Mouse (Mus musculus) spleen, adult 12 weeks (tissue): ENCODE measurements at regions not wholly inside any gene's neighbourhood (a gene's known extent, or its start where the extent isn't known, plus 50 kb on each side); places are given as distances from the start of the nearest gene placed in this dataset.

Experiments used
- DNase-seq: peaks from one replicate; pipeline ENCODE4 v3.0.0; 2022; ENCODE audit warnings: low spot score

DNA sequence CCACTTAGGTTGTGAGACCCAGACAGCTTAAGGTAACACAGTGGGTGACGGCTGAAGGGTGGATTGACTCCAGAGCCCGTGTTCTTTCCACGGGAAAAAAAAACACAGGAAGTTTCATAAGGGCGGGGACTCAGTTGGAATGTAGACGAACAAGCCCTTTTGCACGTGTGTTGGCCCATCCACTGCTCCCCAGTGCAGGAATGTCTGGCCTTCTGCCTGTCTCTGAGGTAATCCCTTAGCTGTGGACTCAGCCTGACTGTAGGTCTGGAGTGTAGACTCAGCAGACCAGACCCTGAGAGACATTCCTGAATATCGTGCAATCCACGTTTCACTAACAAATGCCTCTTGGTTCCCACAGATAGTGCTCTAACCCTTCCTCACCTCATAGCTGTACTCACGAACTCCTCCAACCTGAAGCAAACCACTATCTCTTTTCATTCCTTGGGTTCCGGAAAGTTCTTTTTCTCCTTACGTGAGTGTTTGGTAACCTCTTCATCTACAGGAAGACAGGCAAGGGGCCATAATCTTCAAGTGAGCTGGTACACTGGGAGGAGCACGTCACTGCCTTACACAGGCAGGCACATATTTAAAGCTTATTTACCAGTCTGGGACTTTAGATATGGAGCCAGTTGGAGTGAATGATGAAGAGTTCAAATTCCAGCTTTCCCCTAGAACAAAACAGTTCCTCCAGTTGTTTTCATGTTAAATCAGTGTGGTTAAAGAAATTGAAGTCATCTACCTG, 205.6 kb upstream of the Bcor start:
- no peak for DNase-seq

DNA sequence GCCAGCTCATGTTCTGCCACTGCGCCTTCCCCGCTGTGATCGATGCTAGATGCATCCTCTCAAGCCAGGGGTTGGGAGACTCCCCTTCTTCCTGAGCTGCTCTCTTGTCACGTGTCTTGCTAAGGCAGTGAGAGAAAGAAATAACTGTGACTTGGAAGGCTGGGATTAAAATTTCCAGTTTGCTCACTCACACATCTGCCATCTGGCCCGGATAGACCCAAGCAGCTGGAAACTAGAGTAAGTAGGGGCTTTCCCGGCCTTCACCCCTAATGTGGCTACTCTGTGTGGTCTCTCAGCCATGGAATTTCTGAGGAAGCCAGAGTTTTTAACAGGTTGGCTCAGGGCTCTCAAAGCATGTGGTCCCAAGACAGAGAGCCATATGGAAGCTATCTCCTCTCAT, 206.6 kb upstream of the Bcor start:
- no peak for DNase-seq

DNA sequence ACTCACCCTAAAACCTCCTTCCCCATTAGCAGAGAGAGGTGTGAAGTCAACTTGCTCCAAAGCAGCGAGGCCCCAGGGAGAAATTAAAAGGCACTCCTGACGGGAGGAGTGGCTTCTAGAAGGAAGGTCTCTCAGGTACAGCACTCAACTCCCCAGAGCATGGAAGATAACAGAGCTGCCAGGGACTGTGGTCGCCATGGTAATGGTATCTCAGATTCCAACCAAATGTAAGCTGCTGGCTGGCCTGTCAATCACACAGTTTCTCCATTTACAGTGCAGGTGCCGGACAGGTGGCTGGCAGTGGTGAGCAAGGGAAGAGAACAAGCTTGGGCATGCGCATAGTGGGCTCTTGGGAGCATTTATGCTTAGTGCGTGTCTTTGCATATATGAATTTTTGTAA, 213.5 kb upstream of the Bcor start:
- DNase-seq = no peak

DNA sequence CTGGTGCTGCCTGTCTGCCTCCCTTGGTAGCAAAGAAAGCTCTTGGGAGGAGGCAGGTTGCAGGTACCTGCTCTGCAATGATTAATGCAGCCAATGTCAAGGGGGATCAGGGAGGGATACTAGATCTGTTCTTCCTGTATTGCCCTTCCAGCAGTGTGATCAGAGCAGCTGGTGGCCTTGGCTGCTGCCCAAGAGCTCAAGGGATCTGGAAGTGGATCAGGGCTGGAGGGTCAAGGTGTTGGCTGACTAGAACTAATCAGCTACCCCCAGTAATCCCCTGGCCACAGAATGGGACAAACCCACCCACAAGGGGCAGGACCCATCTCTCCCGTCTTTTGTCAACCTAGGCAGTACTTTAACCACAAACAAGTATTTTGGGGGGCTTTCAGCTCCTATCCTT, 211.8 kb upstream of the Atp6ap2 start:
- DNase-seq = no peak

DNA sequence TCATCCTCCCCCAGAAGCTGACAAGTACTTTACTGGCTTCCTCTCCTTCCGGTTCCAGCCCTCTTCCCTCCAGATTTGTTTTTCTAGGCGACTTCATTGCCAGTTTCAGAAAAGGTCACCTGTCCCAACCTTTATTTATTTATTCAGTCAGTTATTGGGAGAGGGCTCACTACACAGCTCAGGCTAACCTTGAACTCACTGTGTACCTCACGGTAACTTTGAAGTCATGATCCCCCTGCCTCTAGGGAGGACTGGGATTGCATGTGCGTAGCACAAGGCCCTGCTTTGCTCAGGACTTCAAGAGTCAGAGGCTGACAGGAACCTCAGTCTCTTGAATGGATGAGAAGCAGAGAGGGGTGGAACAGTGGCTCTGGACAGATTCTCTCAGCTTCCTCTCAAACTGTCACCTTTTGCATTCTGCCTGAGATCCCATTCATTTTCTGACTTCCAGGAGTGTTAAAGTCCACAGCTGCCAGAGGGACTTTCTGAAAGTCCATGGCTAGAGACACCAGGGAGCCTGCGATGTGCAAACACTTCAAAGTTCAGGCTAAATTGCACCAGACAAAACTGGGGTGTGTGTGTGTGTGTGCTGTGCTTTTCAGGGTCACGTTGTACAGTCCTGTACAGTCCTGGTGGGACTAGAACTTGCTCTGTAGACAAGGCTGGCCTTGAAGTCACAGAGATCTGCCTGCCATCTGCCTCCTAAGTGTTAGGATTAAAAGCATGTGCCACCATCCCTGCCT, 211.2 kb upstream of the Atp6ap2 start:
- DNase-seq = no peak

DNA sequence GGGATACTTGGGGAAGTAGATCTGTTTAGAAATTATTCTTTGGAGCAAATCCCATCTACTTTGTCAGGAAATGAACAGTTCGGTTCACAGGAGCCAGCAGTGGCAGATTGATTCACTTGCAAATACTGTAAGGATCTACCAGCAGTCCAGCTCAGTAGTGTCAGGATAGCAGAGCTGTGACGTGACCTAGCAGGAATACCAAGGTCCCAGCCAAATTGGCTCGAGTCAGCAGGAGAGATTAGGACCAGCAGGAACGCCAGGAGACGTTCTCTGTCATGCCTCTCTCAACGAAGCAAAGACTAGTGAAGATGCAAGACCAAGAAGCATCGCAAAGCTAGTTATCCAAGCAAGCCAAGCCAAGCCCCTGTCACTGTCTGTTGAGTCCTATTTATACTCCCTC, 210.2 kb upstream of the Atp6ap2 start:
- no peak for DNase-seq

DNA sequence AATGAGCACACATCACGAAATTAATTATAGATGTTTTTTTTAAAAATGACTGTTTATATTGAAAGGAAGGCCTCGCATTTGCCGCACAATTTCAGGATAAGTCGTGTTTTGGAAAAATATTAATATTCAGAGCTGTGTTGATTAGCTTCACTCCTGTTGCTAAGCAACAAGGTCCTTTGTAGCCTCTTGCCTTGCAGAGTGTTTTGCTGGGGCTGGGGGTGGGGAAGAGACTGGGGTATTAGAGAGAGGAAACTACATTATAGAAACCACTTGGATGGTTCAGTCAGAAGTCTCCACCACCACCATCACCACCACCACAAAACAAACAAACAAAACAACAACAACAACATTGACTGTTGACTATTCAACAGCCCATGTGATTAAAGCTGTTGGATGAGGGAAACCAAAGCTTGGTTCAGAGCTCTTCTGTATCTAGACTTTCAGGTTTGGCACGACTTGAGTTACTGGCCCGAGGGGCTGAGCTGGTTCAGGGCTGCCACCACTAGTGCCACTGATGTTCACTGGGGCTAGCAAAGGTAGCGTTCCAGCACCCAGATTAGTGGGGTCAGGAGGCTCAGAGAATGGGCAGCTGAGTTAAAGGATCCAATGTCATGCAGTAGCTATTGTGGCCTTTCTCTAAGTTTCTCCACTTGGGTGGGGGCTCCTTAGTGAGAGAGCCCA, 195.3 kb upstream of the Atp6ap2 start:
- DNase-seq = no peak

DNA sequence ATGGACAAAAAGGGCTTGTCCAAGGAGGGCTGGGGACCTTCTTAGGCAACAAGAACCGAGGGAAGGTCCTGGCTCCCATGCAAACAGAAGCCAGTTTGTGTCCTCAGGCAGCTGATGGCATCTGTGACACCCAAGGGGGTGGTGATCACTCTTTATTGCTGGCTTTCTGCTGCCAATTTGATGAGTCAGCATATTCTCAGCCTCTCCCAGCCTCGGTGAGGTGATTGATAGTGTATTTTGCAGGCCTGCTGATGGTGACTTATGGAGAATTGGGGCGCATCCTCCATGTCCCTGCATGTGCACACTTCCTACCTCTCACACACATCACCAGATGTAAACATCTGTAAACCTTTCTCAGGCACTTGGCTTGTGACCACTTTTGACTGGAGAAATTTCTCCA, 178.3 kb upstream of the Atp6ap2 start:
- DNase-seq = no peak

DNA sequence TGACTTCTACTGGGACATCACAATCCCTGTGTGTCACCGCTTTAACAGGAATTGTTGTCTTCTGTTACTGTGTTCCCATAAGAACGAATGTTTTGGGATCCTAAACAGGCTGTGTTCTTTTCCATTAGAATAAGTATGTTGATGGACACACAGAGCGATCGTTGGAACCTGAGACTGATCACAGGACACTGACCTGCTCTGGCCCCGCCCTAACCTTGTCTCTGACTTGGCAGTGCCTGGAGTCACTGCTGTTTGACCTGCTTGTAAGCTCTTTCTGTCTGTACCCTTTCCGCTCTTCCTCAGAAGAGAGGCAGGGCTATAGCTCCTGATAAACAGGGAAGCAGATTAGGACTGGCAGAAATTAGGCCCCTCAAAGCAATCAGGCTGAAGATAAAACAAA, 162.0 kb upstream of the Atp6ap2 start:
- no peak for DNase-seq

DNA sequence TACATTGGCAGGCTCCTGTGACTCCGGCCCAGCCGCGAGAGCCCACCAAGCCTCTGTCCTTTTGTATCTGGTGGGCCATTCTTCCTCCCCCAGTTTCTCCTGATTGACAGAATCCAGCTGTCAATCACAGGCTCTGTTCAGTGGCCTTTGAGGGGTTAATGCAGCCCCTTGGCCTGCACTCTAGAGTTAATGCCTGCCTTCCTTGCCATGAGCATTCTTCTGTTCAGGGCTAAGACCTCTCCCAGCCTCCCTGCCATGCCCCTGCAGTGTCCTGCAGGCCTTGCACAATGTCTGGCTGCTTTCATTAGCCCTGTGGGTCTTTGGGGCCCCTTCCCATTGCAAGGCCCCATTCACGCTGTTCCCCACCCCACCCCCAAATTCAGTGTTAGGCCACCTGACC, 160.9 kb upstream of the Atp6ap2 start:
- DNase-seq = no peak

DNA sequence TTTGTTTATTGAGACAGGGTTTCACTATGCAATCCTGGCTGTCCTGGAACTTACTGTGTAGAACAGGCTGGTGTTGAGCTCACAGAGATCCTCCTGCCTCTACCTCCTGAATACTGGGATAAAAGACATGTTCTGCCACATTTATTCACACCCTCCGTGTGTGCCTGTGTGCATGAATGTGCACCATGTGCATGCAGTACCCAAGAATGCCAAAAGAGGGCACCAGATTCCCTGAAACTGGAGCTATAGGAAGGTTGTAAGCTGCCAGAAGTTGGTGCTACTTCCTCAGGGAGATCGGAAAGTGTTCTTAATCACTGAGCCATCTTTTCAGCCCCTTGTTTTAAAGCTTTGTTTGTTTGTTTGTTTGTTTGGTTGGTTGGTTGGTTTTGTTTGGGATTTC, 155.3 kb upstream of the Atp6ap2 start:
- DNase-seq = no peak

DNA sequence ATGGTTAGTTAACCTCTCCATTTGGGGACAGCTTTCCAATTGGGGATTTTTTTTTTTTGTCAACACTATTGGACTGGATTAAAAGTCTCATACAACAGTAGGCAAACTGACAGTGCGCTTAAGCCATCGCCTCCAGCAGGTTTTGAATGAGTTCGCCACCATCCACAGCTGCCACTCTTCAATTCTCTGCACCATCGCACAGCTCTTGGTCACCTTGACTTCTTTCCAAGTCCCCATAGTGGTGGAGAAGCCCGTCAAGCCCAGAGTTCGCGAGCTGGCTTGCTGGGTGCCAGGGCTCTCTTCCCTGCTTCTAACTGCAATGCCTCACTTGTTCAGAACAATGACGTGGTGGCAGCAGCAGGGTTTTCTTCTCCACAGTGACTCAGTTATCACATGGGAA, 151.9 kb upstream of the Atp6ap2 start:
- DNase-seq = no peak

DNA sequence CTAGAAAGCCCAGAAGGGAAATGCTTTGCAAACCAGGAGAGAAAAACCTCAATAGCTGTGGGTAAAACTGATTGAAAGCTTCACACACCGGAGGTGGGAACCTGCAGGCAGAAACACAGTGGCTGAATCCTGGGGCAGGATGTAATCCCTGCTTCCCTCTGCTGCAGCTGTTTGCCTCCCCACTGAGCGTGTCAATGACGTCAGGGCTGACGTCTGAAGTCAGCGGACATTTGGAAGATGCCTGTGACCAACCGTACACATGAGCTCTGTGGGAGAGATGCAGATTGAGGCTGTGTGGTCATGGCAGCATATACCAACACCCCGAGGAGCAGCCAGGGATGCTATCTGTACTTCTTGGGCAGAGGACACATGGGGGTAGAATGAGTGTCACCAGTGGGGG, 151.5 kb upstream of the Atp6ap2 start:
- DNase-seq = no peak

DNA sequence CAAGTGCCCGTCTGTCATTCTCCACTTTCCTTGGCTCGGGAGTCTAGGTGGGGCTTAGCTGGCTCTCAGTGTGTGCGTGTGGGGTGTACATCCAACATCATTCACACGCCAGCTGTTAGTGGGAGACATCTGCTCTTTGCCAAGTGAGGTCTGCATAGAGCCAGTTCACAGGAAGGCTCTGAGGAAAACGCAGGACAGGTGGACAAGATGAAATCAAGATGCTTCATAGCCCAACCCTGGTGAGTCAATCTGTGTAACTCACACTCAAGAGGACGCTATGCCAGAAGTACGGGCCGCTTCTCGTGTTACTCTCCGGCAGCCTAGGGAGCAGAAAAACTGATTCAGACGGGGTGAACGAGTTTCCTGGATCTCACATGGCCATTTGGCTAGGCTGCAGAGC, 148.2 kb upstream of the Atp6ap2 start:
- no peak for DNase-seq

DNA sequence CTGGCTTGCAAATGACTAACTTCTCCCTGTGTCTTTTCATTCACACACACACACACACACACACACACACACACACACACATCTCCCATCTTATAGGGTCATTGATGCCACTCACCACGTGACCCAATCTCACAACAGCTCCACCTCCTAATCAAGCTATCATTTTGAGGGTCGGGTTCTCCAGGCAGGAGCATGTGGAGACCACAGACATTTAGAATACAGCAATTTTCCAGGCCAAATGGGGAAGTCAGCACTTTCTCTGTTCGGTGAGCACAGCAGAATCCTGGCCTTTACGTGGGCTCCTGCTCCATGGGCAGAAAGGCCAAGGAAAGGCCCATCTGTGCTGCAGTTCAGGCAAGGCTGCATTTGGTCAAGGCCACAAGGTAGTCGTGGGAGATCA, 143.8 kb upstream of the Atp6ap2 start:
- DNase-seq = no peak

DNA sequence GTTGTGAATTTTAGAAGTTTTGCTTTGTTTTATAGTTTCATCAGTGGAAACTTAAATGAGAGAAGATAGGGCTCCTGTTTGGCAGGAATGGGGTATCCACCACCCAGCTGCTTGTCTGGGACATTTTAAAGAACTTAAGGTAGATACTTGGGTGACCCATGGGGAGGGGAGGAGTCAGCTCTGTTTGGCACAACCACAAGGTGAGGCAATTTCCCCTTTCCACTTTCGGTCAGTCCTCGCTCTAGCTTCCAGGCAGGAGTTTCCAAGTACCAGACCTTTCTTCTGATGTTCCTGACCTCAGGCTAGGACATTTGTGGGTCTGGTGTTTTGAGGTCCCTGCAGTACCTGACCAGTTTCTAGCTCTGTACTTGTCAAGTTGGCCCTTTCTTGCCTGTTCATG, 142.5 kb upstream of the Atp6ap2 start:
- DNase-seq = no peak

DNA sequence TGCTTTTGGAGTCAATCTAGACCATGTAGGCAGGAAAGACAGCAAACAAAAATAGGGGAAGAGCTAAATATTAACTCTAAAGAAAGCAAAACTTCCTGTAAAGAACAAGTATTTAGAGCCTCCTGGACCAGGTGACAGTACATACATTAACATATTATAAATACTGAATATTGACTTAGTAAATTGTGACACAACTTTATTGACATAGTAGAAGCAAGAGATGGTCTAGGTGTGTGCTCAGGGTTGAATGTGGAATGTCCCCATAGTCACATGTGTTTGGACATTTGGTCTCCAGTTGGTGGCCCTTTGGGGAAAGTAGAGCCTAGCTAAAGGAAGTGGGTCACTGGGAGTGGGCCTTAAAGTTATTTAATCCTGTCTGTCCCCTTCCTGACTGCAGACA, 139.6 kb upstream of the Atp6ap2 start:
- no peak for DNase-seq

DNA sequence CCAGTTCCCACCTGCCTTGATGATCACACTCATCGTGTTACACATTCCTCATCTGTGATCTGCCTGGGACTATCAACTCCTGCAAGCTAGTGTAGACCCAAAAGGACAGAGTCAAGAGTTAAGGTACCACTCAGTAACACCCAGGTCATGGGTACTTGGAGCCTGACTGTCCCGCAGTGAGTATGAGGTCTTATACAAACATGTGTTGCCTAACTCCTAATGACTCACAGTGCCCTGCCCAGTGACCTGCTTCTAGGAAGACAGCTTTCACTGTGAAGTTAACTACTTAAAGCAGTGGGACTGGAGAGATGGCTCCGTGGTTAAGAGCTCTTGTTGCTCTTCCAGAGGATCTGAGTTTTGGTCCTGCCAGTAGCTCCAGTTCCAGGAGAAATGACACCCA, 137.9 kb upstream of the Atp6ap2 start:
- DNase-seq = no peak

DNA sequence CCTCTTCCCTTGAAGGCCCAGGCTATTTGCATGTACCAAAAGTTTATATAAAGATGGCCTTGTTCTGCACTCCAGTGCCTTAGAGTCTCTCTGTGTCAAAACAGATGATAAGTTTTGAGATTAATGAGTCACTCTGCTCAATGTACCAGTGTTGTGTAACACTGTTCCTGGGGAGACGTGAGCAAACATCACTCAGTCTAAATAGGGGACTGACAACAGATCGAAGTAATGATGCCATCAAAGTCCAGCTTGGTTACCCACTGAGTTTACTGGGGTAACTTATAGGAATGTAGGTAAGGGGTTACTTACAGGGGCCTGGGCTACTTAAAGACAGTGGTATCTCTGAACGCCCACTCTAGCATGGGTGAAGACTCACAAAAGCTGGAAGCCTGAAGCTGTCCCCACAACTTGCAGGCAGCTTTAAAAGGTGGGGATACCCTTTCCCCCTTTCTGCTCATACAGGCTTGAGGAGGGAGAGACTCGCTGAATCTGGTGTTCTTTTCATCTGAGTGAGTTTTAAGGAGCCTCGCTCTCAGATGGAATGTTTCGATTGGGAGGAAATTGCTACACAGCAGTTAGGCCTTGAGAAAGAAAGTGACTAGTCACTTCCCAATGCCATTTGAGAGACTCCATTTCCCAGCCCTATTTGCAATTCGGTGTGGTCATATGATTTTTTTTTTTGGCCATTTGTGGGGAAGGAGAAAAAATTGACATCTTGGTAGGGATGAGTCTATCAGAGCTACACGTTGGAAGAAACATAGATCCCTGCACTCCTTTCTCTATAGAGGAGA, 134.4 kb upstream of the Atp6ap2 start:
- DNase-seq = no peak

DNA sequence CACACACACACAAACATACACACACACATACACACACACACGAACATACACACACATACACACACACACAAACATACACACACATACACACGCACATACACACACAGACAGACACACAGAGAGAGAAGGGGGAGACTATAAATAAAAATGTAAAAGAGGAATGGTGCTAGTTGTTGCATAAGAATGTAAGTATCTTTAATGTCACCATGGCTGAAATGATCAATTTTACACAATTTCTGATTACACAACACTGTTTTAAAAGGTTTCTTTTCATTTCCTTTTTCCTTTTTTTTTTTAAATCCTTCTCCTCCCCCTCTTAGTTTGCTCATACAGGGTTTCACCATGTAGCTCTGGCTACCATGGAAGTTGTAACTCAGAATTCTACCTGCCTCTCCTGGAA, 125.9 kb upstream of the Atp6ap2 start:
- DNase-seq = no peak

DNA sequence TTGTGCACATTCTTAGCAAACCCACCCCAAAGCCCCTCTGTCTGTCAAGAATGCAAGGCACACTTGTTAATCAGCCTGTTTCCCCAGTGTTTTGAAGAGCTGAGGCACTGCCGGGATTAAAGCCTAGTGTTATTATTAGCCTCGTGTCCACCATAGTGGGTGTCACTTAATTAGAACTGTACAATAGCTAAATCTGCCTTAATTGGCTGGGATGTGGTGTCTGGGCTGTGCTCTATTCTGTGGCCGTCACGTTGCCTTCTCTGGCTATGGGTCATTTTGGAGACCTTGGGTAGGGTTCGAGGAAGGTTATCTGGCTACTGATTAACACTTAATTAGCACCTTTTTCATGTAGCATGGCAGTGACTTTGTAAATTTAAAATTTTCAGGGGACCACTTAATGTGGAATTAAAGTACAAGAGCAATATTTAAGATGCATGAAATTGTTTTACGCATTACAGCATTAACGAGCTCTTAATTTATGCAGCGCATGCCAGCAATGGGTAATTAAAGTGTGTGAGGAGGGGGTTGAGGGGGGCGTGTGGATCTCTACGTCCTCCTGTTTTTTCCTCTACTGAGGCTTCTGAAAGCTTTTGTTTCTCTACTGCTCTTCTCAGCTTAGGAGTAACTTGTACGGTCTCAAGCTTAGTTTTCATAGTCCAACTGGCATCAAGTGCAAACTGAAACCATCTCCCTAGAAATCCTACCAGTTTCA, 124.5 kb upstream of the Atp6ap2 start:
- no peak for DNase-seq

DNA sequence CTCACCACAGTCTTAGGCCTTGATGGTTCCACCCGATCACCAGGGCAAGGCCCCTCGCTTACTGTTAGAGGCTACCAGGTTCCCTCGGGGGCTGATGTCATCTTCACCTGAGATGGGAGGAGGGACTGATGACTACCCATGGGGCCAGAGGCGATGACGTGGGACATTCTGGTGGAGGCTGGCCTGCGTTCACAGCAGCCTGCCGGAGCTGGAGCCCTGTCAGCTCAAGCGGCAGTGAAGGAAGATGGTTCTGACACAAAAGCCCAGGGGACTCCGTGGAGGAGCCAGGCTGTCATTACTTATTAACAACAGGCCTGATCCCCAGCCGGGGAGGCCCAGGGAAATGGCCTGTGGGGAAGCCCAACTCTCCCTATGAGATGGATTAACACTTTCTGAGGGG, 121.3 kb upstream of the Atp6ap2 start:
- DNase-seq = no peak
